Mouse (Mus musculus): ENCODE results near the gene Crybg1. TPM values are rescaled to one million over a fixed set of nuclear protein-coding genes. Genes with fewer than 3 reads are reported as not detected.

Crybg1 gene
- total RNA-seq, 1 experiment, result 2.5 TPM

GRCm38 (mm10) chr10:43998023-43998422, 150.6 kb downstream of the Crybg1 start:
- in situ Hi-C loops (cut with MboI; ENCODE audit: low sequenced_read_pairs in 2 of 2, unreplicated experiment in 2 of 2), result no loop called here
- H3K9me3 ChIP-seq (ENCODE audit: control insufficient read depth, insufficient read depth, low read depth, low read length), result no peaks in the 10 kb centered on the region
- peaks cover 2 to 5% of the 10 kb centered on the region in 2 experiments for H3K4me1 ChIP-seq (ENCODE audit: control insufficient read depth in 2 of 2, insufficient read depth in 2 of 2, low read length in 2 of 2, poor library complexity in 1 of 2)
- H3K9ac ChIP-seq (ENCODE audit: insufficient read depth, low read depth, low read length, poor library complexity, severe bottlenecking), result no peak overlapping the region
- TF ChIP-seq CHD2 (IDR thresholded peaks at IDR 0.05; ENCODE audit: low read depth, low read length) (no peak), HCFC1 (IDR thresholded peaks at IDR 0.05; ENCODE audit: borderline replicate concordance, insufficient read depth, low read length) (no peak), MAFK (IDR thresholded peaks at IDR 0.05; ENCODE audit: insufficient read depth, low read depth, low read length) (no peak), ZNF384 (IDR thresholded peaks at IDR 0.05; ENCODE audit: low read depth, low read length) (no peak), ZC3H11A (IDR thresholded peaks at IDR 0.05; ENCODE audit: borderline replicate concordance, low read depth, low read length) (no peak)
- no peaks in the 10 kb centered on the region for H3K36me3 ChIP-seq (ENCODE audit: control insufficient read depth, insufficient read depth, low read length, poor library complexity, severe bottlenecking)
- H3K27ac ChIP-seq (ENCODE audit: insufficient read depth, low read depth, low read length, poor library complexity, severe bottlenecking), result no peak overlapping the region
- no peak overlapping the region for H3K4me3 ChIP-seq (ENCODE audit: insufficient read depth in 1 of 2, low read depth in 1 of 2, low read length in 2 of 2, poor library complexity in 1 of 2, severe bottlenecking in 1 of 2)
- no peak for DNase-seq (ENCODE audit: low read depth, low spot score)

- Histone ChIP-seq H3K4me1 (ENCODE audit: control insufficient read depth in 2 of 2, insufficient read depth in 2 of 2, low read length in 2 of 2, poor library complexity in 1 of 2) (peaks cover 6 to 7% of the 10 kb centered on the region in 2 experiments), H3K9me3 (ENCODE audit: control insufficient read depth, insufficient read depth, low read depth, low read length) (no peaks in the 10 kb centered on the region), H3K36me3 (ENCODE audit: control insufficient read depth, insufficient read depth, low read length, poor library complexity, severe bottlenecking) (no peaks in the 10 kb centered on the region), H3K9ac (ENCODE audit: insufficient read depth, low read depth, low read length, poor library complexity, severe bottlenecking) (no peak overlapping the region), H3K27ac (ENCODE audit: insufficient read depth, low read depth, low read length, poor library complexity, severe bottlenecking) (no peak overlapping the region), H3K4me3 (ENCODE audit: insufficient read depth in 1 of 2, low read depth in 1 of 2, low read length in 2 of 2, poor library complexity in 1 of 2, severe bottlenecking in 1 of 2) (no peak overlapping the region)
- in situ Hi-C loops (cut with MboI; ENCODE audit: low sequenced_read_pairs in 2 of 2, unreplicated experiment in 2 of 2), result no loop called here
- no peak for DNase-seq (ENCODE audit: low read depth, low spot score)
- TF ChIP-seq ZC3H11A (IDR thresholded peaks at IDR 0.05; ENCODE audit: borderline replicate concordance, low read depth, low read length) (no peak), CHD2 (IDR thresholded peaks at IDR 0.05; ENCODE audit: low read depth, low read length) (no peak), ZNF384 (IDR thresholded peaks at IDR 0.05; ENCODE audit: low read depth, low read length) (no peak), HCFC1 (IDR thresholded peaks at IDR 0.05; ENCODE audit: borderline replicate concordance, insufficient read depth, low read length) (no peak), MAFK (IDR thresholded peaks at IDR 0.05; ENCODE audit: insufficient read depth, low read depth, low read length) (no peak)
Measured at GRCm38 (mm10) chr10:43997276-43997675, 151.4 kb downstream of the Crybg1 start.

GRCm38 (mm10) chr10:43995858-43996650, 152.6 kb downstream of the Crybg1 start:
- H3K36me3 ChIP-seq (ENCODE audit: control insufficient read depth, insufficient read depth, low read length, poor library complexity, severe bottlenecking), result no peaks in the 10 kb centered on the region
- peaks cover 6 to 10% of the 10 kb centered on the region in 2 experiments for H3K4me1 ChIP-seq (ENCODE audit: control insufficient read depth in 2 of 2, insufficient read depth in 2 of 2, low read length in 2 of 2, poor library complexity in 1 of 2)
- DNase-seq (ENCODE audit: low read depth, low spot score), result no peak
- in situ Hi-C loops (cut with MboI; ENCODE audit: low sequenced_read_pairs in 2 of 2, unreplicated experiment in 2 of 2), result no loop called here
- TF ChIP-seq MAFK (IDR thresholded peaks at IDR 0.05; ENCODE audit: insufficient read depth, low read depth, low read length), result no peak
- TF ChIP-seq HCFC1 (IDR thresholded peaks at IDR 0.05; ENCODE audit: borderline replicate concordance, insufficient read depth, low read length), result no peak
- TF ChIP-seq ZC3H11A (IDR thresholded peaks at IDR 0.05; ENCODE audit: borderline replicate concordance, low read depth, low read length), result no peak
- TF ChIP-seq CHD2 (IDR thresholded peaks at IDR 0.05; ENCODE audit: low read depth, low read length), result no peak
- TF ChIP-seq ZNF384 (IDR thresholded peaks at IDR 0.05; ENCODE audit: low read depth, low read length), result no peak
- H3K9me3 ChIP-seq (ENCODE audit: control insufficient read depth, insufficient read depth, low read depth, low read length), result no peaks in the 10 kb centered on the region
- no peak overlapping the region for H3K27ac ChIP-seq (ENCODE audit: insufficient read depth, low read depth, low read length, poor library complexity, severe bottlenecking)
- H3K4me3 ChIP-seq (ENCODE audit: insufficient read depth in 1 of 2, low read depth in 1 of 2, low read length in 2 of 2, poor library complexity in 1 of 2, severe bottlenecking in 1 of 2), result no peak overlapping the region
- H3K9ac ChIP-seq (ENCODE audit: insufficient read depth, low read depth, low read length, poor library complexity, severe bottlenecking), result no peak overlapping the region

- Histone ChIP-seq H3K9ac (ENCODE audit: insufficient read depth, low read depth, low read length, poor library complexity, severe bottlenecking) (no peak overlapping the region), H3K27ac (ENCODE audit: insufficient read depth, low read depth, low read length, poor library complexity, severe bottlenecking) (no peak overlapping the region), H3K36me3 (ENCODE audit: control insufficient read depth, insufficient read depth, low read length, poor library complexity, severe bottlenecking) (no peaks in the 10 kb centered on the region), H3K4me1 (ENCODE audit: control insufficient read depth in 2 of 2, insufficient read depth in 2 of 2, low read length in 2 of 2, poor library complexity in 1 of 2) (peaks cover 6 to 10% of the 10 kb centered on the region in 2 experiments), H3K9me3 (ENCODE audit: control insufficient read depth, insufficient read depth, low read depth, low read length) (no peaks in the 10 kb centered on the region), H3K4me3 (ENCODE audit: insufficient read depth in 1 of 2, low read depth in 1 of 2, low read length in 2 of 2, poor library complexity in 1 of 2, severe bottlenecking in 1 of 2) (no peak overlapping the region)
- in situ Hi-C loops (cut with MboI; ENCODE audit: low sequenced_read_pairs in 2 of 2, unreplicated experiment in 2 of 2), result no loop called here
- peak; percentile 60 for DNase-seq (ENCODE audit: low read depth, low spot score)
- TF ChIP-seq ZNF384 (IDR thresholded peaks at IDR 0.05; ENCODE audit: low read depth, low read length) (peak; percentile 83), HCFC1 (IDR thresholded peaks at IDR 0.05; ENCODE audit: borderline replicate concordance, insufficient read depth, low read length) (no peak)
Measured at GRCm38 (mm10) chr10:43993198-43993597, 155.5 kb downstream of the Crybg1 start.
